Mouse (Mus musculus) small intestine, adult 2 months (tissue): ENCODE data around the gene Wfdc3. TPM values are rescaled to one million over a fixed set of nuclear protein-coding genes. Genes with fewer than 3 reads are reported as not detected.
A peak's percentile ranks its signal among the peaks of the same experiment; 100 is the strongest.

Source experiments
- H3K27ac ChIP-seq: fragments of 200-500 bp; 2 replicates; pipeline ENCODE4 v1.5.1; 2012; ENCODE audit warnings: low read depth, low read length, control low read depth, inconsistent platforms; ENCODE audit not compliant: insufficient read depth
- H3K27me3 ChIP-seq: fragments of 200-500 bp; 2 replicates; pipeline ENCODE4 v1.6.1; 2012; ENCODE audit warnings: mild to moderate bottlenecking, moderate library complexity, low read length, inconsistent platforms; ENCODE audit not compliant: control insufficient read depth, insufficient read depth
- H3K36me3 ChIP-seq: fragments of 200-500 bp; 2 replicates; pipeline ENCODE4 v1.6.1; 2012; ENCODE audit warnings: mild to moderate bottlenecking, low read length, control low read depth, inconsistent platforms; ENCODE audit not compliant: control insufficient read depth, insufficient read depth
- H3K4me1 ChIP-seq: fragments of 200-500 bp; 2 replicates; pipeline ENCODE4 v1.6.1; 2012; ENCODE audit warnings: low read length, inconsistent platforms, mixed read lengths; ENCODE audit not compliant: control insufficient read depth, insufficient read depth, insufficient read length
- H3K4me3 ChIP-seq: fragments of 200-500 bp; 2 replicates; pipeline ENCODE4 v1.5.1; 2012; ENCODE audit warnings: low read depth, mild to moderate bottlenecking, control low read depth, inconsistent platforms, low read length, moderate library complexity
- CTCF ChIP-seq: fragments of 200-500 bp; IDR thresholded peaks from 2 replicates; pipeline ENCODE4 v1.5.1; 2012; ENCODE audit warnings: low read depth, mild to moderate bottlenecking, control low read depth, inconsistent platforms, low read length, moderate library complexity, mixed read lengths; ENCODE audit not compliant: insufficient replicate concordance, insufficient read length; ENCODE audit errors: extremely low read depth
- POLR2A ChIP-seq: fragments of 200-500 bp; IDR thresholded peaks from 2 replicates; pipeline ENCODE4 v1.6.1; 2012; ENCODE audit warnings: low read depth, mild to moderate bottlenecking, control low read depth, inconsistent platforms, low read length, moderate library complexity
- WGBS: fragments of 180-500 bp; shearing (Covaris S2); methylation state at CpG from one replicate; pipeline ENCODE4 v1.1.7; 2018; 5-methylcytosine and 5-hydroxymethylcytosine counted together
- polyA plus RNA-seq: library from polyadenylated mRNA; depleted of rRNA; stranded (reverse); fragments of >200 nt; gene quantifications from 2 replicates; pipeline ENCODE4 v1.2.3, GENCODE M21; 2012

Wfdc3 gene
- polyA plus RNA-seq, 1 experiment = 0.06 TPM

GRCm38 (mm10) chr2:164754800-164755199 is 9.1 kb upstream of the Wfdc3 start:
- H3K27ac ChIP-seq = no peak overlapping the region
- WGBS = 84% methylated on average over 2 of the region's 2 CpGs
- TF ChIP-seq POLR2A (no peak), CTCF (no peak)
- no peak overlapping the region for H3K4me3 ChIP-seq
- no peaks in the 10 kb centered on the region for H3K4me1 ChIP-seq
- no peaks in the 10 kb centered on the region for H3K27me3 ChIP-seq
- peaks cover 73% of the 10 kb centered on the region for H3K36me3 ChIP-seq

GRCm38 (mm10) chr2:164754105-164754504 is 8.4 kb upstream of the Wfdc3 start:
- H3K4me3 ChIP-seq = no peak overlapping the region
- 0 out of 2 replicates have a peak overlapping the region, but pooled peaks have one; percentile 9 for H3K27ac ChIP-seq
- peaks cover 67% of the 10 kb centered on the region for H3K36me3 ChIP-seq
- WGBS = 60% methylated on average over 11 of the region's 11 CpGs
- no peaks in the 10 kb centered on the region for H3K27me3 ChIP-seq
- no peak for TF ChIP-seq POLR2A
- no peaks in the 10 kb centered on the region for H3K4me1 ChIP-seq

- Histone ChIP-seq H3K27ac (no peak overlapping the region), H3K4me1 (peaks cover 1% of the 10 kb centered on the region; the same call in 1 of the 2 replicates), H3K27me3 (no peaks in the 10 kb centered on the region), H3K4me3 (no peak overlapping the region), H3K36me3 (peaks cover 58% of the 10 kb centered on the region)
- WGBS = 83% methylated on average over 2 of the region's 2 CpGs
- TF ChIP-seq CTCF (no peak), POLR2A (no peak)
Observed at GRCm38 (mm10) chr2:164752454-164752853, 6.7 kb upstream of the Wfdc3 start.

GRCm38 (mm10) chr2:164748991-164749390 is 3.3 kb upstream of the Wfdc3 start:
- Histone ChIP-seq H3K4me3 (no peak overlapping the region), H3K36me3 (peaks cover 24% of the 10 kb centered on the region), H3K4me1 (peaks cover 10% of the 10 kb centered on the region; the same call in 1 of the 2 replicates), H3K27me3 (no peaks in the 10 kb centered on the region), H3K27ac (no peak overlapping the region)
- TF ChIP-seq POLR2A = no peak
- TF ChIP-seq CTCF = no peak
- WGBS = 67% methylated on average over 6 of the region's 6 CpGs

- TF ChIP-seq POLR2A (no peak), CTCF (no peak)
- 86% methylated on average over 4 of the region's 4 CpGs for WGBS
- H3K4me1 ChIP-seq = peaks cover 10% of the 10 kb centered on the region; the same call in 1 of the 2 replicates
Observed at GRCm38 (mm10) chr2:164748191-164748590, 2.5 kb upstream of the Wfdc3 start.

GRCm38 (mm10) chr2:164746693-164747092 is 962 bp upstream of the Wfdc3 start:
- Histone ChIP-seq H3K4me3 (peak overlapping the region; percentile 78), H3K4me1 (peaks cover 10% of the 10 kb centered on the region; the same call in 1 of the 2 replicates), H3K36me3 (peaks cover 9% of the 10 kb centered on the region), H3K27me3 (no peaks in the 10 kb centered on the region), H3K27ac (no peak overlapping the region)
- TF ChIP-seq CTCF (no peak), POLR2A (no peak)
- WGBS = 18% methylated on average over 8 of the region's 8 CpGs

More at GRCm38 (mm10) chr2:164748191-164748590, 2.5 kb upstream of the Wfdc3 start:
- Histone ChIP-seq H3K36me3 (peaks cover 18% of the 10 kb centered on the region), H3K4me3 (no peak overlapping the region), H3K27ac (no peak overlapping the region), H3K27me3 (no peaks in the 10 kb centered on the region)

GRCm38 (mm10) chr2:164744987-164745386 is 744 bp downstream of the Wfdc3 start:
- no peak overlapping the region for H3K4me3 ChIP-seq
- 51% methylated on average over 13 of the region's 13 CpGs for WGBS
- H3K27ac ChIP-seq = no peak overlapping the region
- H3K36me3 ChIP-seq = peaks cover 6% of the 10 kb centered on the region
- no peak for TF ChIP-seq CTCF
- TF ChIP-seq POLR2A = no peak
- peaks cover 10% of the 10 kb centered on the region; the same call in 1 of the 2 replicates for H3K4me1 ChIP-seq
- H3K27me3 ChIP-seq = no peaks in the 10 kb centered on the region

- H3K27me3 ChIP-seq = no peaks in the 10 kb centered on the region
- H3K36me3 ChIP-seq = no peaks in the 10 kb centered on the region
- WGBS = 55% methylated on average over 7 of the region's 7 CpGs
- H3K27ac ChIP-seq = no peak overlapping the region
- H3K4me3 ChIP-seq = no peak overlapping the region
- peaks cover 12% of the 10 kb centered on the region; the same call in 1 of the 2 replicates for H3K4me1 ChIP-seq
- no peak for TF ChIP-seq POLR2A
- no peak for TF ChIP-seq CTCF
Observed at GRCm38 (mm10) chr2:164739876-164740275, 5.9 kb downstream of the Wfdc3 start.
